Mouse (Mus musculus) CH12.LX (cell line): ENCODE results near the gene St6galnac6.
A peak's percentile ranks its signal among the peaks of the same experiment; 100 is the strongest.

Experiments
- CHD2 ChIP-seq: IDR thresholded peaks from 2 replicates; pipeline ENCODE4 v1.6.1; 2011; ENCODE audit warnings: low read length, improper control_type of control experiment
- CTCF ChIP-seq, 2 experiments: IDR thresholded peaks in 1 of 2; conservative IDR thresholded peaks in 1 of 2; 2 replicates each; pipeline ENCODE4 v1.5.1; 2011 to 2012; ENCODE audit warnings: low read depth in 2 of 2, low read length in 2 of 2, improper control_type of control experiment in 1 of 2, inconsistent platforms in 1 of 2, mild to moderate bottlenecking in 1 of 2, moderate library complexity in 1 of 2
- EP300 ChIP-seq: IDR thresholded peaks from 2 replicates; pipeline ENCODE4 v1.6.1; 2011; ENCODE audit warnings: low read length, improper control_type of control experiment
- ETS1 ChIP-seq: conservative IDR thresholded peaks from 2 replicates; pipeline ENCODE4 v1.6.1; 2012; ENCODE audit warnings: low read depth, mild to moderate bottlenecking, inconsistent platforms, low read length, improper control_type of control experiment, moderate library complexity
- JUND ChIP-seq: conservative IDR thresholded peaks from 2 replicates; pipeline ENCODE4 v1.6.1; 2011; ENCODE audit warnings: low read depth, low read length, improper control_type of control experiment
- MAX ChIP-seq: IDR thresholded peaks from 2 replicates; pipeline ENCODE4 v1.6.1; 2011; ENCODE audit warnings: low read length, improper control_type of control experiment
- MAZ ChIP-seq: IDR thresholded peaks from 2 replicates; pipeline ENCODE4 v1.6.1; 2012; ENCODE audit warnings: low read depth, mild to moderate bottlenecking, inconsistent platforms, low read length, improper control_type of control experiment, moderate library complexity
- MEF2A ChIP-seq: IDR thresholded peaks from 2 replicates; pipeline ENCODE4 v1.6.1; 2014; ENCODE audit warnings: low read depth, mild to moderate bottlenecking, inconsistent platforms, low read length, improper control_type of control experiment, borderline replicate concordance
- NRF1 ChIP-seq: IDR thresholded peaks from 2 replicates; pipeline ENCODE4 v1.6.1; 2014; ENCODE audit warnings: low read depth, mild to moderate bottlenecking, inconsistent platforms, low read length, improper control_type of control experiment, moderate library complexity
- POLR2A ChIP-seq: IDR thresholded peaks from 2 replicates; pipeline ENCODE4 v1.6.1; 2011; ENCODE audit warnings: low read depth, mild to moderate bottlenecking, improper control_type of control experiment, low read length
- RCOR1 ChIP-seq: conservative IDR thresholded peaks from 2 replicates; pipeline ENCODE4 v1.6.1; 2012; ENCODE audit warnings: low read depth, mild to moderate bottlenecking, inconsistent platforms, low read length, improper control_type of control experiment
- ZKSCAN1 ChIP-seq: IDR thresholded peaks from 2 replicates; pipeline ENCODE4 v1.6.1; 2012; ENCODE audit warnings: low read depth, inconsistent platforms, low read length, improper control_type of control experiment, borderline replicate concordance

DNA sequence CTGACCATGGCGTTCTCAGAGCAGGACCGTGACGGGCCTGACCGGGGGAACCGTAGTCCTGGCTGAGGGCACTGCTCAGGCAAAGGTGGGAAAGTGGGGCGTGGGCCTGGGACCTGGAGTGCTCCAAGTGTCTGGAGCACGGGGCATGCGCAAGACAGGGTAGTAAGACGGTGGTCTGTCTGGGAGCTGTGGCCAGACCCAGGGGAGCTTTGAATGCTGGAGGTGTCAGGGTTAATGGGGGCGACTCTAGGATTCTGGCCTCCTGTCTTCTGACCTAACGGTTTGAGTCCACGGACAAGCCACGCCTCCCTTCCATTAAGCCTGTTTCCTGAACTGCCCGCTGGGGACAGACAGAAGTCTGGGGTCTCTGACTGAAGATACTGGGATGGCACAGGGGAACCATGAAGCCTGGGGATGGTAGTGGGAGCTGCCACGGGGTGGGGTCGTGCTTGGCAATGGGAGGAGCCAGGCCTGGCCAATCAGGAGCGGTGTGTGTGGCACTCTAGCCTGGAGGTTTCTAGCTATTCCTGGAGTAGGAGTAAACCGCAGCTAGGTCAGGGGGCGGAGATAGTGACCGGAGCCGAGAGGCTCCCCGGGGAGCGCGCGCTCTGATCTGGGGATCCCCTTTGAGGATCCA is 8.8 kb downstream of the St6galnac6 start:
- TF ChIP-seq CTCF (conservative IDR thresholded peaks at IDR 0.05 in 1 of 2, IDR thresholded peaks at IDR 0.05 in 1 of 2; ENCODE audit: low read depth in 2 of 2, low read length in 2 of 2) (peak in 1 of 2 experiments; percentile 0; a peak in 1 of 4 replicates), RCOR1 (0 out of 2 replicates have a peak, but pooled peaks have one; percentile 52), POLR2A (peak; percentile 34; the same call in 1 of the 2 replicates), CHD2 (no peak; the same call in none of the 2 replicates), MEF2A (peak; percentile 95), MAX (peak; percentile 41; the same call in 1 of the 2 replicates), JUND (no peak), EP300 (no peak), MAZ (no peak; the same call in 1 of the 2 replicates), ZKSCAN1 (no peak), NRF1 (peak; percentile 74), ETS1 (peak; percentile 73; the same call in 1 of the 2 replicates)
